In the genomic region with DNA sequence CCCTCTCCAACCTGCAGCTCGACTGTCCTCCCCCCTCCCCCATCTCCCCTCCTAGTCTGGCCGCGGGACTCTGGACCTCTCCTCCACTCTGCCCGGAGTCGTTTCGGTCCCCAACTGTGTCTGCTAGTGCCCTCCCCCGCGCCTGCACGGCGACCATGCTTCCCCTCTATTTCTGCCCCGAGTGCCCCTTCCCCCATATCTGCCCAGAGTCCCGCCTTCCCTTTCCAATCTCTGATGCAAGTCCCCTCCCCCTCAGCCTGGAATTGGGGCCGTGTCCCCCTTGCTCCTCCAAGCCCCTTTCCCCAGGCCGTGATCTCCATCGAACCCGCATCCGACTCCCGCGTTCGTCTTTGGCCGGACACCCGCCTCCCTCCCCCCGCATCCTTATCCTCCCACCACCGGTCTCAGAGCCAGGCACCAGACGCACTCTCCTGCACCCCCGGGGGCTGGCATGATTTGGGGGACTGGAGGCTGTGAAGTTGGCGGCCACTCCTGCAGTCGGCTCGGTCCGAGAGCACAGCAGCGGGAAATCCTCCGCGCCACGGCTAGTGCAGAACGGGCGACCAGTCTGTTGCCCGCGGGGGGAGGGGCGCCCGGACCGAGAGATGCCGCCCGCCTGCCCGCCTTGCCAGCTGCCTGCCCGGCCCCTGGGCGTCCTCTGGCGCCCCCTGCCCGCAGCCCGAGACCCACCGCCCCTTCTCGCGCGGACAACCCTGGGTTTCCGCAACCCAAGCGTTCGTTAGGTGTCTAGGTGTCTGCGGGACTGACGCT, we compare ENCODE assay signal across 9 mouse cellular contexts. TPM values are rescaled to one million over a fixed set of nuclear protein-coding genes. Genes with fewer than 3 reads are reported as not detected.
DNase-seq lines count a peak whose midpoint lies in the region; ATAC-seq lines count a peak whose summit lies in the region.
"Had no signal": no experiment of that assay in that cellular context is flagged by ENCODE, and none has a peak within 500 bp of the region (broad histone marks: within the 10 kb centered on the region; RNA-seq: fewer than 3 reads in every experiment).

No protein-coding gene starts in this region.

- peak overlapping the region; percentile 97 for H3K4me2 ChIP-seq in heart, embryonic 14.5 days (ENCODE audit: low read length)
- peak overlapping the region; percentile 59 for H3K4me2 ChIP-seq in liver, embryonic 16.5 days (ENCODE audit: low read depth, low read length)
- H3K4me2 ChIP-seq in neural tube, embryonic 15.5 days = peak overlapping the region; percentile 86

- H3K9me3 ChIP-seq in heart, embryonic 14.5 days (ENCODE audit: control insufficient read depth, low read length) = no peaks in the 10 kb centered on the region
- H3K9me3 ChIP-seq in liver, embryonic 16.5 days (replicated peaks; ENCODE audit: control insufficient read depth, low read length) = no peaks in the 10 kb centered on the region
- H3K9me3 ChIP-seq in neural tube, embryonic 15.5 days (replicated peaks) = no peaks in the 10 kb centered on the region

- DNase-seq in ovary, adult 18-20 months (ENCODE audit: low spot score) = peak; percentile 48
- DNase-seq in ovary, postnatal 10 days (ENCODE audit: low spot score) = no peak
- peak; percentile 81 for DNase-seq in embryo, embryonic 11 days
- DNase-seq in kidney, postnatal 14 days = peak; percentile 68
- peak; percentile 22 to 61 for DNase-seq in thymus, postnatal 10 days (ENCODE audit: low spot score in 2 of 2)

- H3K4me1 ChIP-seq in heart, embryonic 14.5 days (ENCODE audit: control insufficient read depth in 2 of 2, insufficient read depth in 2 of 2, low read length in 2 of 2) = peaks cover 15 to 23% of the 10 kb centered on the region in 2 experiments; a peak in 2 of 4 replicates
- peaks cover 4% of the 10 kb centered on the region for H3K4me1 ChIP-seq in liver, embryonic 16.5 days (ENCODE audit: control insufficient read depth, low read depth, low read length)
- H3K4me1 ChIP-seq in neural tube, embryonic 15.5 days = peaks cover 68% of the 10 kb centered on the region

- no peak for ATAC-seq in heart, embryonic 14.5 days (ENCODE audit: insufficient number of reproducible peaks, insufficient read depth, low FRiP score, low read depth)
- ATAC-seq in liver, embryonic 16.5 days (ENCODE audit: low read depth) = no peak
- peak; percentile 18 for ATAC-seq in neural tube, embryonic 15.5 days (ENCODE audit: low FRiP score)
- ATAC-seq: Patski had no signal

- H3K36me3 ChIP-seq in heart, embryonic 14.5 days (ENCODE audit: control insufficient read depth, insufficient read depth, low read length) = no peaks in the 10 kb centered on the region
- H3K36me3 ChIP-seq in liver, embryonic 16.5 days (ENCODE audit: control insufficient read depth, insufficient read depth) = no peaks in the 10 kb centered on the region
- no peaks in the 10 kb centered on the region for H3K36me3 ChIP-seq in neural tube, embryonic 15.5 days

- WGBS in heart, embryonic 14.5 days = under 1% methylated on average over 58 of the region's 58 CpGs
- 1% methylated on average over 58 of the region's 58 CpGs for WGBS in liver, embryonic 16.5 days (ENCODE audit: insufficient replicate concordance)
- under 1% methylated on average over 57 of the region's 58 CpGs for WGBS in neural tube, embryonic 15.5 days

- H3K27ac ChIP-seq in heart, embryonic 14.5 days (replicated peaks in 1 of 2; ENCODE audit: control insufficient read depth in 1 of 2, insufficient read depth in 1 of 2, low read depth in 2 of 2, low read length in 2 of 2) = no peak overlapping the region
- H3K27ac ChIP-seq in liver, embryonic 16.5 days (ENCODE audit: low read length) = no peak overlapping the region
- H3K27ac ChIP-seq in neural tube, embryonic 15.5 days (replicated peaks) = peak overlapping the region; percentile 87

- H3K4me3 ChIP-seq in heart, embryonic 14.5 days (ENCODE audit: control insufficient read depth in 1 of 2, insufficient read depth in 1 of 2, low read depth in 1 of 2, low read length in 2 of 2) = peak overlapping the region; percentile 61 to 67
- H3K4me3 ChIP-seq in liver, embryonic 16.5 days (ENCODE audit: low read depth, low read length) = peak overlapping the region; percentile 51
- peak overlapping the region; percentile 82 for H3K4me3 ChIP-seq in neural tube, embryonic 15.5 days (replicated peaks)

- peaks cover 68% of the 10 kb centered on the region for H3K27me3 ChIP-seq in heart, embryonic 14.5 days (ENCODE audit: control insufficient read depth, insufficient read depth, low read length)
- peaks cover 82% of the 10 kb centered on the region for H3K27me3 ChIP-seq in liver, embryonic 16.5 days (ENCODE audit: control insufficient read depth, insufficient read depth, low read depth, low read length)
- peaks cover 10% of the 10 kb centered on the region; the same call in 1 of the 2 replicates for H3K27me3 ChIP-seq in neural tube, embryonic 15.5 days (replicated peaks)
- H3K27me3 ChIP-seq: Patski had no signal

- H3K9ac ChIP-seq in heart, embryonic 14.5 days (ENCODE audit: low read length) = peak overlapping the region; percentile 75
- H3K9ac ChIP-seq in liver, embryonic 16.5 days (ENCODE audit: low read depth, low read length) = no peak overlapping the region
- peak overlapping the region; percentile 85 for H3K9ac ChIP-seq in neural tube, embryonic 15.5 days (replicated peaks)

RNA-seq across cellular contexts. Expression of gene Adgrb2, which starts 1.2 kb away (rescaled TPM):
- 1.7 and 2.6 TPM in 2 replicates for polyA plus RNA-seq in heart, embryonic 14.5 days (2014; fragmentation: Nextera tagmentation; extraction: Ambion mirVana)
- not detected in 2 replicates for polyA plus RNA-seq in liver, embryonic 16.5 days (2015; fragmentation: Nextera tagmentation; extraction: Ambion mirVana)
- 11.9 and 15.5 TPM in 2 replicates for polyA plus RNA-seq in neural tube, embryonic 15.5 days (2015; fragmentation: Nextera tagmentation; extraction: Ambion mirVana)

RNA-seq across cellular contexts. Expression of gene Spocd1, which starts 56.8 kb away (rescaled TPM):
- polyA plus RNA-seq in heart, embryonic 14.5 days (2014; fragmentation: Nextera tagmentation; extraction: Ambion mirVana) = 0.24 and 0.47 TPM in 2 replicates
- polyA plus RNA-seq in liver, embryonic 16.5 days (2015; fragmentation: Nextera tagmentation; extraction: Ambion mirVana) = not detected in 2 replicates
- 0.06 TPM in 1 of 2 replicates, not detected in the other for polyA plus RNA-seq in neural tube, embryonic 15.5 days (2015; fragmentation: Nextera tagmentation; extraction: Ambion mirVana)
